ENCODE assay signal across 16 mouse cellular contexts in genomic region chr13:110412572-110413209, GRCm38 (mm10). TPM values are rescaled to one million over a fixed set of nuclear protein-coding genes. Genes with fewer than 3 reads are reported as not detected.
DNase-seq lines count a peak whose midpoint lies in the region; ATAC-seq and TF ChIP-seq lines count a peak whose summit lies in the region.
"Had no signal": no experiment of that assay in that cellular context is flagged by ENCODE, and none has a peak within 500 bp of the region (broad histone marks: within the 10 kb centered on the region; RNA-seq: fewer than 3 reads in every experiment).

No protein-coding gene starts in this region.

- H3K36me3 ChIP-seq in heart, embryonic 14.5 days (ENCODE audit: control insufficient read depth, insufficient read depth, low read length) = no peaks in the 10 kb centered on the region
- H3K36me3 ChIP-seq in lung, embryonic 14.5 days (ENCODE audit: insufficient read depth) = no peaks in the 10 kb centered on the region
- no peaks in the 10 kb centered on the region for H3K36me3 ChIP-seq in midbrain, postnatal 0 days (ENCODE audit: insufficient read depth, low read length)
- H3K36me3 ChIP-seq in thymus, adult 2 months (ENCODE audit: control insufficient read depth, insufficient read depth, low read length) = no peaks in the 10 kb centered on the region
- H3K36me3 ChIP-seq: forebrain, embryonic 12.5 days; limb, embryonic 13.5 days had no signal

- TF ChIP-seq CTCF in lung, embryonic 14.5 days (IDR thresholded peaks at IDR 0.05; ENCODE audit: low read depth) = no peak
- TF ChIP-seq CTCF in midbrain, postnatal 0 days (IDR thresholded peaks at IDR 0.05) = no peak
- TF ChIP-seq CTCF in thymus, adult 2 months (IDR thresholded peaks at IDR 0.05; ENCODE audit: borderline replicate concordance, control insufficient read depth, extremely low read depth, insufficient read depth, low read length, poor library complexity) = no peak

- peak overlapping the region; percentile 21 to 66; a peak in 2 of 4 replicates for H3K27ac ChIP-seq in heart, embryonic 14.5 days (replicated peaks in 1 of 2; ENCODE audit: control insufficient read depth in 1 of 2, insufficient read depth in 1 of 2, low read depth in 2 of 2, low read length in 2 of 2)
- H3K27ac ChIP-seq in lung, embryonic 14.5 days (ENCODE audit: low read depth) = no peak overlapping the region
- H3K27ac ChIP-seq in midbrain, postnatal 0 days (ENCODE audit: low read depth, low read length) = no peak overlapping the region
- no peak overlapping the region for H3K27ac ChIP-seq in thymus, adult 2 months (ENCODE audit: control insufficient read depth, insufficient read depth, low read length)
- H3K27ac ChIP-seq: forebrain, embryonic 12.5 days; limb, embryonic 13.5 days had no signal

- no peak for DNase-seq in heart, adult 18-20 months
- DNase-seq in lung, embryonic 14.5 days = peak; percentile 24
- DNase-seq in lung, postnatal 10 days = no peak
- DNase-seq in adrenal gland, postnatal 14 days = peak; percentile 79
- DNase-seq in midbrain, postnatal 0 days (ENCODE audit: low spot score) = peak; percentile 71
- no peak for DNase-seq in gastrocnemius, postnatal 10 days
- DNase-seq in thymus, adult 2 months = no peak
- DNase-seq: cerebellum, adult 18-20 months; kidney, postnatal 14 days; layer of hippocampus, postnatal 36 days; right cerebral cortex, postnatal 4 days had no signal

- no peaks in the 10 kb centered on the region for H3K27me3 ChIP-seq in heart, embryonic 14.5 days (ENCODE audit: control insufficient read depth, insufficient read depth, low read length)
- H3K27me3 ChIP-seq in lung, embryonic 14.5 days (ENCODE audit: insufficient read depth, low read length) = no peaks in the 10 kb centered on the region
- H3K27me3 ChIP-seq in midbrain, postnatal 0 days (ENCODE audit: insufficient read depth, low read length) = no peaks in the 10 kb centered on the region
- no peaks in the 10 kb centered on the region for H3K27me3 ChIP-seq in thymus, adult 2 months (ENCODE audit: control insufficient read depth, insufficient read depth, low read length)
- H3K27me3 ChIP-seq: forebrain, embryonic 12.5 days; limb, embryonic 13.5 days; Patski had no signal

- H3K9me3 ChIP-seq in heart, embryonic 14.5 days (ENCODE audit: control insufficient read depth, low read length) = no peaks in the 10 kb centered on the region
- no peaks in the 10 kb centered on the region for H3K9me3 ChIP-seq in lung, embryonic 14.5 days (ENCODE audit: low read depth, low read length)
- H3K9me3 ChIP-seq in midbrain, postnatal 0 days (ENCODE audit: low read length) = no peaks in the 10 kb centered on the region
- H3K9me3 ChIP-seq: forebrain, embryonic 12.5 days; limb, embryonic 13.5 days had no signal

- ATAC-seq in heart, embryonic 14.5 days (ENCODE audit: insufficient number of reproducible peaks, insufficient read depth, low FRiP score, low read depth) = peak; percentile 72
- no peak for ATAC-seq in lung, embryonic 14.5 days (ENCODE audit: insufficient read depth)
- ATAC-seq in midbrain, postnatal 0 days (ENCODE audit: low FRiP score) = no peak
- ATAC-seq: lung, postnatal 0 days; Patski had no signal

- TF ChIP-seq POLR2A in thymus, adult 2 months (IDR thresholded peaks at IDR 0.05; ENCODE audit: control insufficient read depth, extremely low read depth, insufficient read depth, low read length, poor library complexity) = no peak

- H3K4me3 ChIP-seq in heart, embryonic 14.5 days (ENCODE audit: control insufficient read depth in 1 of 2, insufficient read depth in 1 of 2, low read depth in 1 of 2, low read length in 2 of 2) = no peak overlapping the region
- no peak overlapping the region for H3K4me3 ChIP-seq in lung, embryonic 14.5 days (ENCODE audit: low read depth, low read length)
- no peak overlapping the region for H3K4me3 ChIP-seq in midbrain, postnatal 0 days (ENCODE audit: low read depth, low read length)
- H3K4me3 ChIP-seq in thymus, adult 2 months (ENCODE audit: control insufficient read depth, insufficient read depth, low read length) = no peak overlapping the region
- H3K4me3 ChIP-seq: forebrain, embryonic 12.5 days; limb, embryonic 13.5 days had no signal

- peak overlapping the region; percentile 32; the same call in 1 of the 2 replicates for H3K4me2 ChIP-seq in heart, embryonic 14.5 days (ENCODE audit: low read length)
- no peak overlapping the region for H3K4me2 ChIP-seq in lung, embryonic 14.5 days
- H3K4me2 ChIP-seq in midbrain, postnatal 0 days (ENCODE audit: low read depth, low read length, poor library complexity, severe bottlenecking) = no peak overlapping the region
- H3K4me2 ChIP-seq: forebrain, embryonic 12.5 days; limb, embryonic 13.5 days had no signal

- 22% methylated on average over 12 of the region's 12 CpGs for WGBS in heart, embryonic 14.5 days
- WGBS in lung, embryonic 14.5 days = 66% methylated on average over 12 of the region's 12 CpGs
- WGBS in midbrain, postnatal 0 days = 70% methylated on average over 12 of the region's 12 CpGs
- WGBS in thymus, adult 2 months = 95% methylated on average over 12 of the region's 12 CpGs

- H3K4me1 ChIP-seq in heart, embryonic 14.5 days (ENCODE audit: control insufficient read depth in 2 of 2, insufficient read depth in 2 of 2, low read length in 2 of 2) = peaks cover 0 to 4% of the 10 kb centered on the region in 2 experiments; a peak in 2 of 4 replicates
- H3K4me1 ChIP-seq in lung, embryonic 14.5 days (ENCODE audit: insufficient read depth) = 0 out of 2 replicates have a peak, but pooled peaks cover 6% of the 10 kb centered on the region
- no peaks in the 10 kb centered on the region for H3K4me1 ChIP-seq in midbrain, postnatal 0 days (ENCODE audit: insufficient read depth, low read length)
- H3K4me1 ChIP-seq in thymus, adult 2 months (replicated peaks; ENCODE audit: control insufficient read depth, insufficient read depth, low read length) = no peaks in the 10 kb centered on the region
- H3K4me1 ChIP-seq: forebrain, embryonic 12.5 days; limb, embryonic 13.5 days had no signal

- H3K9ac ChIP-seq in heart, embryonic 14.5 days (ENCODE audit: low read length) = no peak overlapping the region
- H3K9ac ChIP-seq in lung, embryonic 14.5 days = no peak overlapping the region
- no peak overlapping the region for H3K9ac ChIP-seq in midbrain, postnatal 0 days (replicated peaks; ENCODE audit: low read length, poor library complexity, severe bottlenecking)
- H3K9ac ChIP-seq: forebrain, embryonic 12.5 days; limb, embryonic 13.5 days had no signal

RNA-seq across cellular contexts. Expression of gene Plk2, which starts 17.8 kb away (rescaled TPM):
- 113 and 116 TPM in 2 replicates for polyA plus RNA-seq in heart, embryonic 14.5 days (2014; fragmentation: Nextera tagmentation; extraction: Ambion mirVana)
- total RNA-seq in heart, adult 18-20 months (2021) = 10 to 100 TPM; 10.7 to 14.1 TPM
- 265 and 268 TPM in 2 replicates for polyA plus RNA-seq in lung, embryonic 14.5 days (2014; fragmentation: Nextera tagmentation; extraction: Ambion mirVana)
- 30.9 and 37.3 TPM in 2 replicates for total RNA-seq in adrenal gland, postnatal 14 days (2021)
- total RNA-seq in midbrain, postnatal 0 days (2014; rRNA removed) = 130 and 146 TPM in 2 replicates
- polyA plus RNA-seq in midbrain, postnatal 0 days (2015; fragmentation: Nextera tagmentation; extraction: Ambion mirVana) = 123 and 124 TPM in 2 replicates
- 10 to 100 TPM; 27.6 to 32.2 TPM for total RNA-seq in gastrocnemius, postnatal 10 days (2021)
- 1.4 and 2.5 TPM in 2 replicates for polyA plus RNA-seq in thymus, adult 2 months (2012; rRNA removed)

RNA-seq across cellular contexts. Expression of gene Gapt, which starts 55.7 kb away (rescaled TPM):
- 0.12 TPM in 1 of 2 replicates, not detected in the other for polyA plus RNA-seq in heart, embryonic 14.5 days (2014; fragmentation: Nextera tagmentation; extraction: Ambion mirVana)
- under 1 TPM; 0.12 to 0.31 TPM for total RNA-seq in heart, adult 18-20 months (2021)
- 0.47 and 0.53 TPM in 2 replicates for polyA plus RNA-seq in lung, embryonic 14.5 days (2014; fragmentation: Nextera tagmentation; extraction: Ambion mirVana)
- 0.23 and 0.26 TPM in 2 replicates for total RNA-seq in adrenal gland, postnatal 14 days (2021)
- total RNA-seq in midbrain, postnatal 0 days (2014; rRNA removed) = not detected in 2 replicates
- not detected in 2 replicates for polyA plus RNA-seq in midbrain, postnatal 0 days (2015; fragmentation: Nextera tagmentation; extraction: Ambion mirVana)
- total RNA-seq in gastrocnemius, postnatal 10 days (2021) = under 1 TPM in 1 of 2 experiments, not detected in 1; 0.25 TPM
- polyA plus RNA-seq in thymus, adult 2 months (2012; rRNA removed) = 0.94 and 1.1 TPM in 2 replicates
- total RNA-seq: layer of hippocampus, postnatal 36 days had no signal
- polyA plus RNA-seq: Patski had no signal

Comparison
In these comparisons a context has a peak if more than half of its experiments do, and no peak if none do; other contexts are left out.
1. DNase-seq: peak in lung, embryonic 14.5 days (single experiment), adrenal gland, postnatal 14 days (single experiment) and midbrain, postnatal 0 days (single experiment); none in heart, adult 18-20 months (0 of 2), lung, postnatal 10 days (single experiment), gastrocnemius, postnatal 10 days (single experiment) and thymus, adult 2 months (single experiment).
2. H3K27ac ChIP-seq: peak in heart, embryonic 14.5 days (2 of 2); none in lung, embryonic 14.5 days (single experiment), midbrain, postnatal 0 days (single experiment) and thymus, adult 2 months (single experiment).